Mouse (Mus musculus): ENCODE data around the gene Cfap77.

Gene Cfap77

GRCm38 (mm10) chr2:28915104-28915738 is 139.6 kb downstream of the Cfap77 start:
- in situ Hi-C loops (cut with MboI; ENCODE audit: low pct_unique_long_range_greater_than_20kb in 1 of 2, low sequenced_read_pairs in 2 of 2, unreplicated experiment in 1 of 2) = no loop called here

DNA sequence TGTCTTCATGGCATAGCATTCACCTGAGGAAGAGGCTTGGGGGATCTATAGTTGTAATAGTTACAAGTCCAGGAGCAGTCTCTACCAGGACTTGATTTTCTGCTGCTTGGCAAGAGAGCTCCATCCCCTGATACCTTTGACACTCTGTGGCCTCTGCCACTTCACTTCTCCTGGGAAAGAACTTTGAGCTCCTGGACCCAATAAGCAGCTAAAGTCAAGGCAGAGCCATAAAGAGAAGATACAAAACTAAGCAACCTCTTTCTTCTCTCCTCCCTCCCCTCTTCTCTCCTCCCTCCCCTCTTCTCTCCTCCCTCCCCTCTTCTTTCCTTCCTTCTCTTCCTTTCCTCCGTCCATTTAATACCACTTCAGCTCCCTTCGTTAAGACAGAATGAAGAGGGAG is 140.7 kb downstream of the Cfap77 start:
- in situ Hi-C loops (cut with MboI; ENCODE audit: low pct_unique_long_range_greater_than_20kb in 1 of 2, low sequenced_read_pairs in 2 of 2, unreplicated experiment in 1 of 2) = no loop called here

DNA sequence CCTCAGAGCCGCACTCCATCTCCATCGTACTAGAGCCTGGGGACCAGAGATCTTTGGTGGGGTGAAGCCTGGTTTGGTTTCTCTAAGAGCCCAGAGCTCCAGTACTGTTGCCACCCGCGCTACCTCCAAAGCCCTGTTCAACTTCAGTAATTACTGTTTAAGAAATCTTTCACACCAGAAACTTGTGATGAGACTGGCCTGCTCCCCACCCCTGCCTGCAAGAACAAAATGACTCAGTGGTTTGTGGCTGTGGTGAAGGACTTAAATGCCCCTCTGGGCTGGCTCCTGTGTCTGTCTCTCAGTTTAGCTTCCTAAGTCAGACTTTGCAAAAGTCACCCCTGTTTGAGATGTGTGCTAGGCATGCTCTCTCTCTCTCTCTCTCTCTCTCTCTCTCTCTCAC is 141.9 kb downstream of the Cfap77 start:
- in situ Hi-C loops (cut with MboI; ENCODE audit: low pct_unique_long_range_greater_than_20kb in 1 of 2, low sequenced_read_pairs in 2 of 2, unreplicated experiment in 1 of 2) = no loop called here

DNA sequence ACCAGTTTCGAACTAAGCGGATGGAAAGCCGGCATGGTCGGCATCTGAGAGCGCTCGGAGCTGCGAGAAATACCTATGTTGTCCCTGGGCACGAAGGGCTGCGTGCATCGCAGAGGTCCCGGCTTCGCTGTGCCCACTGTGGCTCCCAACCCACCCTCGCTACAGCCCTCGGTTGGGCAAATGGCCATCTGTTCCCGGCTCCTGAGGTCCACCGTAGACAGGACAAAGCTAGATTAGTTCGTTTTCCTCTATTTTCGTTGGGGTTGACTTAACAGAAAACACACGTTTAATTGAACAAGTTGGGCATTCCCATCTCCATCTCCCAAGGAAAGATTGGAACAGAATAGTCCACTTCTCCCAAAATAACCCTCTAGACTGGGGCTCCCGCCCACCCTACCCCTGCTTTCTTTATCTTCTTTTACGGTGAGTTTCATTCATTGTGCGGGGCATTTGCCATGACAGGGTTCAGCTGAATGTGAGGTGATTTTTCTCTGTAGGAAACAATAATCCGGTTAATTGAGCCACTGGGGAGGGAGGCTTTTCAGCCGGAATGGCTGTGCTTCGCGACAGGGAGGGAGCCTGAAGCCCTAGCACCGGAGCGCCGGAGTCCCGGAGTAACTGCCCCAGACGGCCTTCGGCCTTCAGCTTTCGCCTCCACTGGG is 142.7 kb downstream of the Cfap77 start:
- in situ Hi-C loops (cut with MboI; ENCODE audit: low pct_unique_long_range_greater_than_20kb in 1 of 2, low sequenced_read_pairs in 2 of 2, unreplicated experiment in 1 of 2) = no loop called here

- in situ Hi-C loops (cut with MboI; ENCODE audit: low pct_unique_long_range_greater_than_20kb in 1 of 2, low sequenced_read_pairs in 2 of 2, unreplicated experiment in 1 of 2) = no loop called here
Measured at GRCm38 (mm10) chr2:28911331-28912038, 143.4 kb downstream of the Cfap77 start.

GRCm38 (mm10) chr2:28910877-28911276 is 144.0 kb downstream of the Cfap77 start:
- in situ Hi-C loops (cut with MboI; ENCODE audit: low pct_unique_long_range_greater_than_20kb in 1 of 2, low sequenced_read_pairs in 2 of 2, unreplicated experiment in 1 of 2) = no loop called here

DNA sequence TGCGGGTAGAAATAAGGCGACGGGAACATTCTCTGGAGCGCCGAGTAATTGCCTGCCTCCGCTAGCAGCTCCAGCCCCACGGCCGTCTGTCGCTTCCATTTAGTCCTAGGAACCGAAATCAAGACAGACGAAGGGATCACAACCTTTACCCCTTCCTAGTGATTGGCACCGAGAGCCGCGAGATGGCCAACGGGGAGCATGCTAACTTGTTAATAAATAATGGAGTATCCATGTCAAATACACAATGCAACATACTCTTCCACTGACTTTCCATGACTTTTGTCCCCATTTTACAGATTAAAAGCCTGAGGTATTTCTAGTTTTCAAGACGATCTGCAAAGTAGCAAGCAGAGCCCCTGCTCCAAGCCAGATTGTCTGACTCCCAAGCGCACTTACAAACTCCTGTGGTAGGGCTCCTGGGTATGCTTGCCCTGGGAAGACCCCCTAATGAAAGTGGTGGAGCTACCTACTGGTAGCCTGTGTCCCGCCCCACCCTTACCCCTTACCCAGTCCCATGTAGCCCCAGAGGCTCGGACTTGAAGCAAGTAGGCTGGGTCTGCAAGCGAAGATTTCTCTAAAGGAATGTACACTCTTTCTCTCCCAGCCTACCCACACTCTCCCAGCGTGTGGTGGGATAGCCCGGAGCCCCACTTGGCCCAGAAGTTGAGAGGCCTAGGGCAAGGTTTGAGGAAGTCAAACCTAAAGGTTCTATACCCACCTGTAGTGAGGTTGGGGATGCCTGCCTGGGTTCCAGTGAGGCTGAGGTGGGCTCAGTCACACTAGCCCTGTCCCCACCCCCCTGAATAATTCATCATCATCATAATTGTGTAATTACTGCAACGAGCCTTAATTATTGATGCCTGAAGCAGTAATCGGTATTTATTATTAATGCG is 144.8 kb downstream of the Cfap77 start:
- in situ Hi-C loops (cut with MboI; ENCODE audit: low pct_unique_long_range_greater_than_20kb in 1 of 2, low sequenced_read_pairs in 2 of 2, unreplicated experiment in 1 of 2) = no loop called here

DNA sequence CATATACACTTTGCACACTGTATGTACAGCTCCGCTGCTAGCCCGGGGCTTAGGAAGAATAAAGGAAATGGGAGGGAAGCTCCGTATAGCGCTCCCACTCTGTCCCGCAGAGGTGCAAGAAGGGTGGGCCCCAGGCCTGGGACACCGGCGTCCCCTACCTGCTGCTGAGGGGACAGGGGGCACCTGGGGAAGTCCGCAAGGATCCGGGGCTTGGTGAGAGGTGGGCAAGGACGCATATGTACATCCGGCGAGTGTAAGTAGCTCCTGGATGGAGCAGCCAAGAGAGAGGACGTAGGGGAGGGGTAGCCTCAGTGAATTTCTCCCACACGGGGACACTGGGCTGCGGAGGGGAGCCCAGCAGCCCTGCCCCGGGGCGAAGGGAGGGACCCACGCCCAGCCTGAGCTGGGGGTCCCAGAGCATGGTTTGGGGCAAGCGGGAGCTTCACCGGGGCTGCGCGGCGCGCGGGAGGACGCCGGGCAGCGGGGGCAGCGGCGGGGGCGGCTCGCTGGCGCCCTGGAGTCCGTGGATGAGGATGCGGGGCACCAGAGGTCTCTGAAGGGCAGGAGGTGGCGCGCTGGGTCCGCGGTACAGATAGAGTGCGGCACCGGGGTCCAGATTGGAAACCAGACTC is 145.6 kb downstream of the Cfap77 start:
- in situ Hi-C loops (cut with MboI; ENCODE audit: low pct_unique_long_range_greater_than_20kb in 1 of 2, low sequenced_read_pairs in 2 of 2, unreplicated experiment in 1 of 2) = no loop called here

DNA sequence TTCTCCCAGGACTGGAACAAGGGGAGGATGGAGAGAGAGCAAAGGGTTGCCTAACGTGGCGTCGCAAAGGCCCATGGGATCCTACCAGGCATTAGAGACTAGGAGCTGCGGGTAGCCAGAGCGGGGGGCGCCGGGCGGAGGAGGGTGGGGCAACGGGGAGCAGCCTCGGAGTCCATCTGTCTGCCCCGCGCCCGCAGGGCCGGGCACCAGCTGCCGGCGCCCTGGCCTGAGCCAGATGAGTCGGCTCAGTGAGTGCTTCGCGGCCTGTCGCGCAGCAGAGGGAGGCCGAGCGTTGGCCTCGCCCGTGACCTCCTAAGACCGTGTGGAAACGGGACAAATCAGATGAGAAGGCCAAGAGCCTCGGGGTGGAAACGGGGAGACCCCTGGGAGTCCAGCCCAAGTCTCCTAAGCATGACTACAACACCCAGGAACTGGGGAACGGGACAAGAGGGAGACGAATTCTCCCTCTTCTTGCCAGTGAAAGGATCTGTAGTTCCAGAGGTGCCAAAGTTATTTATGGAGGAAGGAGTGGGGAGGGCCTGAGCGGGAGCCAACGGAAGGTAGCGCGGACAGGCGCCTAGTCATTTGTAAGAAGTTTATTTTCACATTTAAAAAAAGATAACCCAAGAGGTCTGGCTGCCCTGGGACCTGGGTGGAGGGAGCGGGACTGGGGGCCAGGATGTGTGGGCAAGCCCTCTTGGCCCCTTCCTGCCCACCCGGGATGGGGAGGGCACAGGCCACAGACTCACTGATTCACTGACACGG is 146.3 kb downstream of the Cfap77 start:
- in situ Hi-C loops (cut with MboI; ENCODE audit: low pct_unique_long_range_greater_than_20kb in 1 of 2, low sequenced_read_pairs in 2 of 2, unreplicated experiment in 1 of 2) = no loop called here

DNA sequence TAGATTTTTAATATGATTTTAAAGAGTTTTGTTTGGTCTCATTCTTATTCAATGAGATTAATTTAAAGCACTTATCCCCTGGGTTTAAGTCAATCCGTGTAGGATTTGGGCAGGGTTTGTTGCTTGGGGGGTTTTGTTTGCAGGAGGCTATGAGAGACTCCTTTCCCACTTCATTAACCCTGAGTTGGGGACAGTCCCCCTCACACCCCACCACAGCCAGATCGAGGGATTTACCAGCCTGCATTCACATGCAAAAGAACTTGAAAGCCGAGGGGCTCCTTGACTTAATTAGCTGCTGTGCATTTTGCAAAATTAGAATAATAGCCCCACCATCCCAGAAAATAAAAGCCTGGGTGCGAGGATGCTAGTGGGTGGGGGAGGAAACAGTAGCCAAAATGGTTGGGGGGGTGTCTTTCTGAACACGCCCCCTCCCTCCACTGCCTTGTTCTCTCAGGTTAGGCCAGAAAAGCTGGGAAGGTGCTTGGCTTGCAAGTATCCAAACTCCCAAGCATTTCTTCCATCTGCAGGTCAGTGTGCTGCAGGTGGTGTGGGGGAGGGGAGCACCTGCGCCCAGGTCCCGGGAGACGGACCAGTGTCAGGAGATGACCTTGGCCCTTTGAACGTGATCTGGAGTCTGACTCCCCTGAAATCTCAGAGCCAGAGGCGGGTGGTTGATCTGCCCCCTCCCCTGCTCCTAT is 147.0 kb downstream of the Cfap77 start:
- in situ Hi-C loops (cut with MboI; ENCODE audit: low pct_unique_long_range_greater_than_20kb in 1 of 2, low sequenced_read_pairs in 2 of 2, unreplicated experiment in 1 of 2) = no loop called here

DNA sequence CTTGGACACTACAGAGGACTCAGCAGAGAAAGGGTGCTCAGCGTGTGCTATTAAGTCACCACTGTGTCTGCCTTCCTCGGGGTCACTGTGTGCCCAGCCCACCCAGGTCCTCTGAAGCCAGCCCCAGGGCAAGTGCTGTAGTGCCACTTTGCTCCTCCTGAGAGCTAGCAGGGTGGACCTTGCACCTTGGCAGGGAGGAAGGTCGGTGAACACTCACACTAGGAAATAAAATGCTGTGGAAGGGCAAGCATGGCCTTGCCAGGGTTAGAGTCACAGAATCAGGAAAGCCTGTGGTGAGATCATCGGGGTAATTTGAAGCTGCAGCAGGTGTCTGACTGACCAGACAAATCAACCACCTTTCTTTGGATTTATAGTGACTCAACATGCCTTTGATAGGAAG is 149.3 kb downstream of the Cfap77 start:
- in situ Hi-C loops (cut with MboI; ENCODE audit: low pct_unique_long_range_greater_than_20kb in 1 of 2, low sequenced_read_pairs in 2 of 2, unreplicated experiment in 1 of 2) = no loop called here

- in situ Hi-C loops (cut with MboI; ENCODE audit: low pct_unique_long_range_greater_than_20kb in 1 of 2, low sequenced_read_pairs in 2 of 2, unreplicated experiment in 1 of 2) = no loop called here
Measured at GRCm38 (mm10) chr2:28904786-28905185, 150.1 kb downstream of the Cfap77 start.

DNA sequence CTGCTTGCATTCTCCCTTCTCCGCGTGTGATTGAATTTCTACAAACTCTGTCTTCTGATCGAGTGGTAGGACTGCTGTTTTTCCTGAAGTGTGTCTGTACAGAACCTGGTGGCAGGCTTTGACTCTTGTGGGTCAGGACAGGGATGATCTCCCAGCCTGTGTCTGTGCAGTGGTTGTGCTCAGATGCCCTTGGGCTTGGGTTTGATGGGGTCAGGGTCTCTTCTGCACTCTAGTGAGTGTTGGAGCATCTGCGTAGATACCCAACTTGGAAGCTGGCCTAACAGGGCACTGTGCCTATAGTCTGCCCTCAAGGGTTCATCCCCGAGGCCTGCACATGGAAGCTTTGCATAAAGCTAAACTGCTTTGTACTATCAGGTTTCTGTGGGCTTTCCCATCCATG is 151.0 kb downstream of the Cfap77 start:
- in situ Hi-C loops (cut with MboI; ENCODE audit: low pct_unique_long_range_greater_than_20kb in 1 of 2, low sequenced_read_pairs in 2 of 2, unreplicated experiment in 1 of 2) = no loop called here

GRCm38 (mm10) chr2:28902291-28902690 is 152.6 kb downstream of the Cfap77 start:
- in situ Hi-C loops (cut with MboI; ENCODE audit: low pct_unique_long_range_greater_than_20kb in 1 of 2, low sequenced_read_pairs in 2 of 2, unreplicated experiment in 1 of 2) = no loop called here

- in situ Hi-C loops (cut with MboI; ENCODE audit: low pct_unique_long_range_greater_than_20kb in 1 of 2, low sequenced_read_pairs in 2 of 2, unreplicated experiment in 1 of 2) = no loop called here
Measured at GRCm38 (mm10) chr2:28897340-28897899, 157.4 kb downstream of the Cfap77 start.

GRCm38 (mm10) chr2:28895876-28896275 is 159.0 kb downstream of the Cfap77 start:
- in situ Hi-C loops (cut with MboI; ENCODE audit: low pct_unique_long_range_greater_than_20kb in 1 of 2, low sequenced_read_pairs in 2 of 2, unreplicated experiment in 1 of 2) = no loop called here

DNA sequence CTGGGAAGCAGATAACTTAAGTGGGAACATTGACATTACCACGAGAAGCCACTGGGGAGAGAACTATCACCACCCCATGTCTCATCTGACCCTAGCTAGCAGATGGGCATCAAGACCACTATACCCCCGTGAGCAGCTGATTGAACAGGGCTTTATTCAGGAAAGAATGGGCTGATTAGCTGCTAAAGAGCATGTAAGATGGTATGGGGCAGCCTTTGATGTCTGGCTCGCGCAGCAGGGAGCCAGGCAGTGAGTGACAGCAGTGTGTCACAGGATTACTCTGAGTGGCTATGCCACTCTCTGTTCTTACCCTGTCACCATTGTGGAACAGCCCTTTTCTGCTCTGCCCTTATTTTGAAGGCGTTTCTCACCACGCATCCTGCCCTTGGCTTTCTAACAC is 161.3 kb downstream of the Cfap77 start:
- in situ Hi-C loops (cut with MboI; ENCODE audit: low pct_unique_long_range_greater_than_20kb in 1 of 2, low sequenced_read_pairs in 2 of 2, unreplicated experiment in 1 of 2) = no loop called here
